Mouse (Mus musculus) liver, postnatal 0 days (tissue): Measurements from ENCODE around the gene Gtpbp1. TPM values are rescaled to one million over a fixed set of nuclear protein-coding genes. Genes with fewer than 3 reads are reported as not detected.

Experiments
- ATAC-seq: fragments of 200-750 bp; cut with Nextera tagmentation; 2 replicates; pipeline ENCODE4 v1.8.0; 2017; ENCODE audit warnings: mild to moderate bottlenecking, moderate library complexity
- DNase-seq: peaks from one replicate; pipeline ENCODE4 v3.0.0-alpha.2; 2016
- H3K27ac ChIP-seq: fragments of 300-500 bp; sonication (generic); 2 replicates; pipeline ENCODE4 v1.5.1; 2014; ENCODE audit warnings: antibody characterized with exemption, moderate library complexity, mild to moderate bottlenecking, low read depth
- H3K27me3 ChIP-seq: fragments of 300-500 bp; sonication (generic); 2 replicates; pipeline ENCODE4 v1.6.1; 2014; ENCODE audit warnings: low read length, control low read depth, mixed read lengths; ENCODE audit not compliant: insufficient read depth
- H3K36me3 ChIP-seq: fragments of 300-500 bp; sonication (generic); replicated peaks from 2 replicates; pipeline ENCODE4 v1.6.1; 2014; ENCODE audit warnings: mild to moderate bottlenecking, control low read depth, low read length, moderate library complexity, mixed read lengths; ENCODE audit not compliant: insufficient read depth
- H3K4me1 ChIP-seq: fragments of 300-500 bp; sonication (generic); 2 replicates; pipeline ENCODE4 v1.6.1; 2014; ENCODE audit warnings: antibody characterized with exemption, mild to moderate bottlenecking, control low read depth; ENCODE audit not compliant: insufficient read depth
- H3K4me2 ChIP-seq: fragments of 300-500 bp; sonication (generic); 2 replicates; pipeline ENCODE4 v1.6.1; 2014; ENCODE audit warnings: low read depth, mild to moderate bottlenecking, low read length, moderate library complexity, mixed read lengths
- H3K4me3 ChIP-seq: fragments of 300-500 bp; sonication (generic); 2 replicates; pipeline ENCODE4 v1.5.1; 2014; ENCODE audit warnings: low read depth, low read length
- H3K9ac ChIP-seq: fragments of 300-500 bp; sonication (generic); replicated peaks from 2 replicates; pipeline ENCODE4 v1.6.1; 2014; ENCODE audit warnings: mild to moderate bottlenecking, moderate library complexity
- H3K9me3 ChIP-seq: fragments of 300-500 bp; sonication (generic); 2 replicates; pipeline ENCODE4 v1.6.1; 2016; ENCODE audit warnings: mild to moderate bottlenecking, control low read depth, low read length, mixed read lengths
- CTCF ChIP-seq: sonication (generic); IDR thresholded peaks from 2 replicates; pipeline ENCODE4 v1.5.1; 2016; ENCODE audit warnings: antibody characterized with exemption, low read depth
- EP300 ChIP-seq: IDR thresholded peaks from 2 replicates; pipeline ENCODE4 v1.6.1; 2016; ENCODE audit warnings: antibody characterized with exemption, low read depth, mild to moderate bottlenecking
- WGBS: fragments of 180-500 bp; shearing (Covaris S2); extraction: QIAGEN DNeasy Blood & Tissue Kit; methylation state at CpG from one replicate; pipeline ENCODE4 v1.1.7; 2014; ENCODE audit not compliant: insufficient replicate concordance; 5-methylcytosine and 5-hydroxymethylcytosine counted together
- polyA plus RNA-seq: library from polyadenylated mRNA; unstranded; fragments of >200 nt; fragmentation: Nextera tagmentation; extraction: Ambion mirVana; gene quantifications from 2 replicates; pipeline ENCODE4 v1.2.1, GENCODE M21; 2015

Gtpbp1 gene
- polyA plus RNA-seq, 1 experiment from 2014 or later: 16.8 TPM

- Histone ChIP-seq H3K4me3 (no peak overlapping the region), H3K27me3 (no peaks in the 10 kb centered on the region), H3K4me2 (no peak overlapping the region), H3K9ac (no peak overlapping the region), H3K4me1 (no peaks in the 10 kb centered on the region), H3K27ac (0 out of 2 replicates have a peak overlapping the region, but pooled peaks have one; percentile 16), H3K9me3 (no peaks in the 10 kb centered on the region), H3K36me3 (peaks cover 72% of the 10 kb centered on the region)
- no peak for TF ChIP-seq EP300
- TF ChIP-seq CTCF: peak; percentile 78
- ATAC-seq (peak; percentile 64), DNase-seq (peak; percentile 60)
- 42% methylated on average over 1 of the region's 1 CpGs for WGBS
These were observed 32.8 kb downstream of the Gtpbp1 start for GRCm38 (mm10) chr15:79723439-79723838.

- no peaks in the 10 kb centered on the region for H3K9me3 ChIP-seq
- no peak overlapping the region for H3K9ac ChIP-seq
- no peak overlapping the region for H3K4me2 ChIP-seq
- no peak for DNase-seq
- no peak overlapping the region for H3K4me3 ChIP-seq
- peaks cover 71% of the 10 kb centered on the region for H3K36me3 ChIP-seq
- H3K4me1 ChIP-seq: peaks cover 8% of the 10 kb centered on the region
- TF ChIP-seq EP300 (no peak), CTCF (no peak)
- H3K27me3 ChIP-seq: no peaks in the 10 kb centered on the region
- H3K27ac ChIP-seq: no peak overlapping the region
- ATAC-seq: no peak
- 84% methylated on average over 11 of the region's 11 CpGs for WGBS
These were observed 34.6 kb downstream of the Gtpbp1 start for GRCm38 (mm10) chr15:79725190-79725789.

- WGBS: 91% methylated on average over 6 of the region's 6 CpGs
- Histone ChIP-seq H3K27me3 (no peaks in the 10 kb centered on the region), H3K36me3 (peaks cover 79% of the 10 kb centered on the region), H3K4me2 (no peak overlapping the region), H3K4me3 (no peak overlapping the region), H3K9ac (no peak overlapping the region), H3K9me3 (no peaks in the 10 kb centered on the region), H3K4me1 (peaks cover 14% of the 10 kb centered on the region), H3K27ac (no peak overlapping the region)
- no peak for ATAC-seq
- no peak for TF ChIP-seq EP300
- DNase-seq: no peak
These were observed 37.2 kb downstream of the Gtpbp1 start for GRCm38 (mm10) chr15:79727840-79728239.

- DNase-seq (no peak), ATAC-seq (no peak)
- Histone ChIP-seq H3K9ac (no peak overlapping the region), H3K27me3 (no peaks in the 10 kb centered on the region), H3K4me3 (no peak overlapping the region), H3K27ac (0 out of 2 replicates have a peak overlapping the region, but pooled peaks have one; percentile 7), H3K9me3 (no peaks in the 10 kb centered on the region), H3K36me3 (peaks cover 83% of the 10 kb centered on the region), H3K4me2 (no peak overlapping the region), H3K4me1 (peaks cover 17% of the 10 kb centered on the region)
- TF ChIP-seq CTCF (no peak), EP300 (no peak)
- WGBS: 78% methylated on average over 5 of the region's 5 CpGs
These were observed 37.7 kb downstream of the Gtpbp1 start for GRCm38 (mm10) chr15:79728311-79728710.

- Histone ChIP-seq H3K9me3 (no peaks in the 10 kb centered on the region), H3K27ac (0 out of 2 replicates have a peak overlapping the region, but pooled peaks have one; percentile 7), H3K27me3 (no peaks in the 10 kb centered on the region), H3K4me1 (peaks cover 18% of the 10 kb centered on the region), H3K36me3 (peaks cover 85% of the 10 kb centered on the region), H3K9ac (no peak overlapping the region), H3K4me3 (no peak overlapping the region), H3K4me2 (no peak overlapping the region)
- ATAC-seq (no peak), DNase-seq (no peak)
- no peak for TF ChIP-seq CTCF
- 72% methylated on average over 10 of the region's 10 CpGs for WGBS
These were observed 38.2 kb downstream of the Gtpbp1 start for GRCm38 (mm10) chr15:79728731-79729388.

- DNase-seq: no peak
- no peaks in the 10 kb centered on the region for H3K9me3 ChIP-seq
- H3K36me3 ChIP-seq: peaks cover 82% of the 10 kb centered on the region
- no peak overlapping the region for H3K4me3 ChIP-seq
- peaks cover 18% of the 10 kb centered on the region for H3K4me1 ChIP-seq
- H3K4me2 ChIP-seq: no peak overlapping the region
- peak; percentile 85 for ATAC-seq
- H3K9ac ChIP-seq: no peak overlapping the region
- WGBS: 57% methylated on average over 7 of the region's 7 CpGs
- H3K27ac ChIP-seq: peak overlapping the region; percentile 91
- TF ChIP-seq EP300 (peak; percentile 74; the same call in 1 of the 2 replicates), CTCF (no peak)
- no peaks in the 10 kb centered on the region for H3K27me3 ChIP-seq
These were observed 40.9 kb downstream of the Gtpbp1 start for GRCm38 (mm10) chr15:79731554-79731953.
